Mouse (Mus musculus) right cerebral cortex, postnatal 36 days (tissue): ENCODE results near the gene Minos1.

Experiments used
- DNase-seq, 2 experiments: peaks; one replicate each; pipeline ENCODE4 v3.0.0; 2022; ENCODE audit warnings: low spot score in 2 of 2, mixed read lengths in 1 of 2

The Minos1 gene

DNA sequence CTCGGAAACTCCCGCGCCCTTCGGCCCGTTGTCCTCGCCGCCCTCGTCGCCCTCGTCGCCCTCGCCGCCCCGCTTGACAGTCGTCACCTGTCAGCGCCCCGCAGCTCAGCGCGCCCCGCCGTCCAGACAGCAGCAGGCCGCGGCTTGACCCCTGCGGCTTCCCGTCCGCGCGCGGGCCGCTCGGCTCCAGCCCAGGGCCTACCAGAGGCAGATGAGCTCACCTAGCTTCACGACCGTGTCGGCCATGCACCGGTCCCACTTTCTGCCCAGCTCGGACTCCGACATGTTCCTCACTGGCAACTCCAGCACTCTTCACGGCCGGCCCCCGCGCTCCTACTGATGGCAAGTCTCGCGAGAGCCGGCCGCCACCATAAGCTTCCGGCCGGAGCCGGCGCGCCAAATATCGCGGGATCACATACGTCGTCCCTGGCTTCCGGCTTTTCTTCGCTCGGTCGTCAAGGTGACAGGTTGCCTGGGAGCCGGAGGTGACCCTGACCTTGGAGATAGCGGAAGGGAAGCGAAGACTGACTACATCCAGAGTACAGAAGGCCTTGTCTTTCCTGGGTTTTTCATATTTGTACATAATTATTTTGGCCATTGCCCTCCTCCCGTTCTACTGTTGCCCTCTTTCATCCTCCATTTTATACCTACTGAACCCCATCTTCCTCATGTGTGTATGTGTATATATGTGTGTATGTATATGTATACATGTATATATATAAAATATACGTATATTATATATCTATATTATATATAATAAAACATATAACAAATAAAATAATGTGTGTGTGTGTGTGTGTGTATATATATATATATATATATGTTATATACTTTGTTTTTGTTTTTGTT lies at the start of gene Minos1:
Minos1 (minus strand) TSS at position 413 of the 849 bp plus-strand sequence.
- peak; percentile 97 to 98 for DNase-seq

GRCm38 (mm10) chr4:139179731-139180625 lies 49.1 kb upstream of the Minos1 start:
- no peak for DNase-seq

DNA sequence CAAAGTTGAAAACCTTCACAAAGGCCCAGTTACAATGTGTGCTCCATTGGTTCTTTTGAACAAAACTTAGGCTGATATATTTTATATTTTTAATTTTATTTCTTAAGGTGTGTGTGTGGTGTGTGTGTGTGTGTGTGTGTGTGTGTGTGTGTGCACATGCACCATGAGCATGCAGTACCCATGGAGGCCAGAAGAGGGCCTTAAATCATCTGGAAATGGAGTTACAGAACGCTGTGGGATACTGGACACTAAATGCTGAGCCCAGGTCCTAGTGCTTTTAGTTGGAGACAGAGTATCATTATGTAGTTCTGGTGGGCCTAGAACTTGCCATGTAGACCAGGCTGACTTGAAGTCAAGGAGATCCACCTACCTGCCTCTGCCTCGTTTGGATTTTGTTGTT lies 48.3 kb upstream of the Minos1 start:
- no peak for DNase-seq

DNA sequence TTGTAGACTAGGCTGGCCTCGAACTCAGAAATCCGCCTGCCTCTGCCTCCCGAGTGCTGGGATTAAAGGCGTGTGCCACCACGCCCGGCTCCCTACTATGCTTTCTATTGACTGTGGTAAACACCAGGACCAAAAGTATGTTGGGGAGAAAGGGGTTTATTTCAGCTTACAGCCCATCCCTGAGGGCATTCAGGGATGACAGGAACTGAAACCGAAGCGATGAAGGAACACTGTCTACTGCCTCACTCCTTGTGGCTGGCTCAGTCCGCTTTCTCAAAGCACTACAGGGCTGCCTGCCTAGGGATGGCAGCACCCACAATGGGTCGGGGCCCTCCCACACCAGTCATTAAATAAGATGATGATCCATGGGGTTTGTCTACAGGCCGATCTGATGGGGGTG lies 47.5 kb upstream of the Minos1 start:
- DNase-seq: no peak

DNA sequence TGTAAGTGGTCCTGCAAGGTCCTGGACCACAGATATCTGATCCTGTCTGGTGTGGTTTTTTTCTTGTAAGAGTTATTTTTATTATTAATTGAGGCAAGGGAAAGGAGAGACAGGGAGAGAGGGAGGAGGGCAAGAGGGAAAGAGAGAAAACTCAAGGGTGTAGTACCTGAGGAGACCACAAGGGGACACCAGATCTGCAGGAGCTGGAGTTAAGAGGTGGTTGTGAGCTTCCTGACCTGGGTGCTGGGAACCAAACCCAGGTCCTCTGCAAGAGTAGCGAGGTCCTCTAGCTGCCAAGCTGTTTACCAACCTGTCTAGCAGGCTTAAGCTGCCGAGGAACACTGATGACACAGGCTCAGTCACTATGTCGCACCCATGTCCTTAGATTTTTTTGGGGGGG lies 47.0 kb upstream of the Minos1 start:
- no peak for DNase-seq

- no peak for DNase-seq
Observed at GRCm38 (mm10) chr4:139176023-139176422, 45.1 kb upstream of the Minos1 start.

DNA sequence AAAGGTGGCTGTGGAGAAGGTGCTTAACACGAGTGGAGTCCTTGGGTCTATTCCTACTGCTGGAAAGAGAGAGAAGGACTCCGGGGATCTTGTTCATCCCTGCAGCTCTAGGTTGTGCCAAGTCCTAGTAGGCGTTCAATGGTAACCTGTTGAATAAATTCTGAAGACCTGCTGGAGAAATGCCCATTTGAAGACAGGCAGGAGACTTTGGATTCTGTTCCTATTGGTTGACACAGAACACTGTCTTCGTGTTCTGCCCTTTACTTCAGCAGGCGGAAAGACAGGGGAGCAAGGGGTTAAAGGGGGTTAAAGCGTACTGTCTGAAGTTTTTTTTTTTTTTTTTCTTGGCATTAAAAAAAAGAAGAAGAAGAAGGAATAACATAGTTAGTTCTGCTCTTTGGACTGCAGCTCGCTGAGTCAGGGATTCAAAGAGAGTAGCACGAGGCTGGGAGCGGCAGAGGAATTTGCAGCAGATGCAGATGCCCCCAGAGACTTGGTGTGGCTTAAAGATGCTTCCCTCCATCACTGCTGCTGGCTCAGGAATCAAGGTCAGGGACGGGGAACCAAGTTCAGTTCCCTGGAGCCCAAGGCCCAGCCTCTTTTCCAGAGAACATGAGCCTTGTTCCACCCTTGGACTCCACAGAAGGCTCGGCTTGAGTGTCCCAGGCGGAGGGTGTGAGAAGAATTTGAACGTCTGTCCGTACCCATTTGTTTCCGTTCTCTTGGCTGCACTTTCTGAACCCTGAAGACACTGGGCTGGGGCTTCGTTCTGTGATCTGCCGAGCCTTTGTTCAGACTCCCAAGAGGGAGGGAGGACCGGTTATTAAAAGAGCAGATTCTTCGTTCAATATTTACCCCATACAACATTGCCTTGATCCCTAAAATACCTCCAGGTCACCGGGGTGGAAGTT lies 44.4 kb upstream of the Minos1 start:
- DNase-seq: no peak

- DNase-seq: no peak
Observed at GRCm38 (mm10) chr4:139169748-139170279, 38.9 kb upstream of the Minos1 start.

- DNase-seq: no peak
Observed at GRCm38 (mm10) chr4:139168985-139169747, 38.3 kb upstream of the Minos1 start.

DNA sequence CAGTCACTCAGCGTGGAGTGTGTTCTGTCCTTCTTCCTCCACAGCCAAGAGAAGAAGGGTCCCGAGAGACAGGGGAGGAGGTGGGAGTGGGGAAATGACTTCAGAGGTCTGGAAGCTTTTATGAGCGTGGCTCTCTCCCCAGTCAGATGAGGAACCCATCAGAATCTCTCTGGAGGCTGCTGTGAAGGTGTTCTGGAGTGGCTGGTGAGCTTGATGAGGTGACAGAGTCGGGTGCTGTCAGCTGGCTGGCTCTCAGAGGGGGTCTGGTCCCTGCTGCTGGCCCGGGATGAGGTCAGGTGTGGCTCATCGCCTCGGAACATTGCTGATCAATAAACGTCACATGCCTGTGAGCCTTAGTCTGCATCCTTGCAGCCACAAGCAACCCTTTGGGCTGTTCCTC lies 36.2 kb upstream of the Minos1 start:
- no peak for DNase-seq

GRCm38 (mm10) chr4:139166244-139166643 lies 35.3 kb upstream of the Minos1 start:
- no peak for DNase-seq

GRCm38 (mm10) chr4:139165259-139165658 lies 34.3 kb upstream of the Minos1 start:
- no peak for DNase-seq

- no peak for DNase-seq
Observed at GRCm38 (mm10) chr4:139164082-139164481, 33.2 kb upstream of the Minos1 start.

GRCm38 (mm10) chr4:139161076-139161475 lies 30.2 kb upstream of the Minos1 start:
- DNase-seq: no peak

DNA sequence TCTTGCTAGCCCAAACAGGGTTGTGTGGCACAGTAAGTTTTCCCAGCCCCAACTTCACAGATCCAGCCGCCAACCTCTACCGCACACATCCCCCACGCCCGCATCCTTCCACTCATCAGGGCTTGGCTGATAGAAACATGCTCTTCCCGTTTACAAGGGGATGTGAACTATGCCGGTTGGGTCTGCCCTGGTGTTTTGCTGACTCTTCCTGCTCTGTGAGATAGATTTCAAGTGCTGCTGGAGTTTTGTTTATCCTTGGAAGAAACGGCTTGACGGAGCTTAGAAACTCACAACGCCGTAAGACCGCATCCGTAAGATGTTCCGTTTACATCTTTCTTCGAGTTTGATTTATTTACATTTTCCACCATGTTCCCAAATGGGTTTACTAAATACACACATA lies 27.4 kb upstream of the Minos1 start:
- no peak for DNase-seq

GRCm38 (mm10) chr4:139156538-139156937 lies 25.6 kb upstream of the Minos1 start:
- DNase-seq: no peak

DNA sequence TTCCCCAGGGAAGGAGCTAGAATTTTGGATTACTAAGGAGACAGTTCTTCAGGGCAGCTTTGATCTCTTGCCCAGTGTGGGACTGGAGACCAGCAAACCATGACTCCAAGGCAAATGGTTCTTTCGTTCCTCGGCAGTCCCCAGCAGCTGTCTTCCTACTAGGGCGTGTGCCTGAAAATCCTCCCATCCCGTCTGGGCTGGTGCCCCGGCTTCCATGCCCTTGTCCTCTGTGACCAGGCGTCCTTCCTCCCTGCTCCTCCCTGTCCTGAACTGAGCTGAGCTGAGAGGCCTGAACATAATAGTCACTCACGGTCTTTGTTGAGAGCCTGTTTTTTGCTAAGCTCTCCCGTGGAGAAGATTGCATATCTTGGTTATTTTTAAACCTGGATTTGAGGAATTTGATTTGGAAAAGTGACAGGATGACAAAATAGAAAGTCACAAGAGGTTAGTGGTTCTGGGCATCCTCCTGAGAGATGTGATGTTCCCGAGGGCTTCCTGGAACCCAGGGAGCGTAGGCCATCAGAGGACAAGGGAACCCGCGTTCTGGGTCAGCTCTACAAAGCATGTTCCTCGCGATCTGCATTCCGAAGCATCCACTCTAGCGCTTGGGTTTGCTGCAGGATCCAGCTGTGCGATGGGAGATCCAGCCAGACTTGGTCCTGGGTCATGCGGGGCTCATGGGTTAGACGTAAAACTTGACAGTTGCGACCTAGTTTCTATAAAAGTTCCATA lies 23.8 kb upstream of the Minos1 start:
- DNase-seq: no peak

DNA sequence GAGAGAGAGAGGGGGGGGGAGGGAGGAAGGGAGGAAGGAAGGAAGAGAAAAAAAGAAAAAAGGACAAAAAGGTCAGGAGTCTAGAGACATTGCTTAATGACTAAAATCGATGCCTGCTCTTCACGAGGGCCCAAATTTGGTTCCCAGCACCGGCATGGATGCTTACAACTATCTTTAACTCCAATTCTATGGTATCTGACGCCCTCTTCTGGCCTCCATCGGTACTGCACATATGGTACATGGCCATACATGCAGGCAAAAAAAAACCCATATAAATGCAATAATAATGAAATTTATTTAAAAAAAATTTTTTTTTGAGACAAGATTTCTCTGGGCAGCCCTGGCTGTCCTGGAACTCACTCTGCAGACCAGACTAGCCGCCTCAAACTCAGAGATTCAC lies 20.5 kb upstream of the Minos1 start:
- no peak for DNase-seq

DNA sequence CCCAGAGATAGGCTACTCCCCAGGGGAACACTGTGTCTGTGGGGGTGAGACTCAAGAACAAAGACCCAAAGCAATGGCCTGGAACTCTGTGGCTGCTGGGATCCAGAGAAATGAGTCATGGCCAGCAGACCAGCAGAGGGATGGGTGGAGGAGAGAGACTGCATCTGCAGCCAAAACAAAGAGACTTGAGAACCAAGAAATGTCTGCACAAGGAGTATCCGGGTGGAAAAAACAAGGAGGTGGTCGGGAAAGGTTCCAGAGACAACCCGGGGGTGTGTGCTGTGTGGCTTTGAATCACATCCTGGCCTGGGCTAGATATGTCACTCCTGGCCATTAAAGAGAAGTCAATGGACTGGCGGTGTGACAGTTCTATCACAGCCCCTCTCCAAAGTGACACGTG lies 15.8 kb upstream of the Minos1 start:
- DNase-seq: peak in 1 of 2 experiments; percentile 36

GRCm38 (mm10) chr4:139145156-139145555 lies 14.2 kb upstream of the Minos1 start:
- DNase-seq: no peak
